Mouse (Mus musculus) cerebellum, adult (tissue): Measurements from ENCODE around the gene Rsph10b.
"Not testable (repeated sequence)": the region's sequence is repeated elsewhere in the genome, so short reads cannot be mapped to it uniquely, and the experiment has no call there.

Source experiments
- ATAC-seq: cut with Nextera tagmentation; 2 replicates; pipeline ENCODE4 v1.9.2; 2017; ENCODE audit warnings: mild to moderate bottlenecking, moderate library complexity, mixed read lengths; ENCODE audit not compliant: insufficient number of reproducible peaks, low FRiP score, low TSS enrichment

Rsph10b gene

GRCm38 (mm10) chr5:143990086-143990485 lies 57.3 kb downstream of the Rsph10b start:
- ATAC-seq: no peak

GRCm38 (mm10) chr5:143992661-143993060 lies 59.8 kb downstream of the Rsph10b start:
- no peak for ATAC-seq

- ATAC-seq: no peak
These were observed 60.4 kb downstream of the Rsph10b start for GRCm38 (mm10) chr5:143993260-143993659.

GRCm38 (mm10) chr5:143993849-143994248 lies 61.0 kb downstream of the Rsph10b start:
- ATAC-seq: no peak

- no peak for ATAC-seq
These were observed 62.0 kb downstream of the Rsph10b start for GRCm38 (mm10) chr5:143994632-143995365.

- ATAC-seq: no peak
These were observed 66.6 kb downstream of the Rsph10b start for GRCm38 (mm10) chr5:143999409-143999808.

- ATAC-seq: no peak
These were observed 69.8 kb downstream of the Rsph10b start for GRCm38 (mm10) chr5:144002461-144003192.

GRCm38 (mm10) chr5:144013366-144014134 lies 80.7 kb downstream of the Rsph10b start:
- not testable (repeated sequence) for ATAC-seq

GRCm38 (mm10) chr5:144014551-144015311 lies 81.9 kb downstream of the Rsph10b start, which contains the start of gene Ccz1:
TSS of gene Ccz1 (minus strand) at chr5:144014877.
- peak; percentile 92; the same call in 1 of the 2 replicates for ATAC-seq

GRCm38 (mm10) chr5:144015312-144015650 lies 82.4 kb downstream of the Rsph10b start:
- ATAC-seq: no peak

- ATAC-seq: no peak
These were observed 83.0 kb downstream of the Rsph10b start for GRCm38 (mm10) chr5:144015845-144016244.

GRCm38 (mm10) chr5:144026620-144027263 lies 93.9 kb downstream of the Rsph10b start, which contains the start of gene Ocm:
TSS of gene Ocm (minus strand) at chr5:144026670.
- no peak for ATAC-seq

- no peak for ATAC-seq
These were observed 99.7 kb downstream of the Rsph10b start for GRCm38 (mm10) chr5:144032491-144032890.

GRCm38 (mm10) chr5:144034567-144034966 lies 101.7 kb downstream of the Rsph10b start:
- ATAC-seq: no peak
